Mouse (Mus musculus): Measurements from ENCODE around the gene Adam3. TPM values are rescaled to one million over a fixed set of nuclear protein-coding genes. Genes with fewer than 3 reads are reported as not detected.

Gene Adam3
- polyA plus RNA-seq (2015; fragmentation: Nextera tagmentation; extraction: Ambion mirVana), result not detected in 2 replicates

DNA sequence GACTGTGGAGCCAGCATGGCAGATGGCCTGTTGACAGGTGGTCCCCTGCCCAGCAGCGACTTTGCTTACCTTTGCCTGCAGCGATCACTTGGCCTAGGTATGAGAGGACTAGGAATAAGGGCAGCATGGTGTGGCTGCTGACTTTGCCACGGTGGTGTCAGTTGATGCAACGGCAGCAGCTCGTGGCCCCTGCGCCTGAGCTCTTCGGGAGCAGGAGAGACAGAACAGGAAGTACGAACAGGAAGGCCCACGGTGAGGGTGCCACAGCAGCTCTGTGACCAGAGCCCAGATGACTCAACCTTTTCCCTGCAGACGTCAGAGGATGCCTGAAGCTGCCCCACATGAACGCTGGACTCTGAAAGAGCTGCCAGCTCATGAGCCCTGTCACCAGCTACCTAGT lies at the start of gene Adam3:
Adam3 (minus strand) TSS at position 223 of the 400 bp plus-strand sequence.
- Histone ChIP-seq H3K4me2 (no peak within 1 kb of the TSS), H3K4me1 (no peaks in the 10 kb centered on the region), H3K27me3 (no peaks in the 10 kb centered on the region), H3K9ac (no peak within 1 kb of the TSS), H3K4me3 (no peak within 1 kb of the TSS), H3K9me3 (replicated peaks) (no peaks in the 10 kb centered on the region), H3K36me3 (ENCODE audit: poor library complexity, severe bottlenecking) (no peaks in the 10 kb centered on the region), H3K27ac (no peak within 1 kb of the TSS)
- 74% methylated on average over 11 of the region's 11 CpGs for WGBS
- no peak for ATAC-seq

DNA sequence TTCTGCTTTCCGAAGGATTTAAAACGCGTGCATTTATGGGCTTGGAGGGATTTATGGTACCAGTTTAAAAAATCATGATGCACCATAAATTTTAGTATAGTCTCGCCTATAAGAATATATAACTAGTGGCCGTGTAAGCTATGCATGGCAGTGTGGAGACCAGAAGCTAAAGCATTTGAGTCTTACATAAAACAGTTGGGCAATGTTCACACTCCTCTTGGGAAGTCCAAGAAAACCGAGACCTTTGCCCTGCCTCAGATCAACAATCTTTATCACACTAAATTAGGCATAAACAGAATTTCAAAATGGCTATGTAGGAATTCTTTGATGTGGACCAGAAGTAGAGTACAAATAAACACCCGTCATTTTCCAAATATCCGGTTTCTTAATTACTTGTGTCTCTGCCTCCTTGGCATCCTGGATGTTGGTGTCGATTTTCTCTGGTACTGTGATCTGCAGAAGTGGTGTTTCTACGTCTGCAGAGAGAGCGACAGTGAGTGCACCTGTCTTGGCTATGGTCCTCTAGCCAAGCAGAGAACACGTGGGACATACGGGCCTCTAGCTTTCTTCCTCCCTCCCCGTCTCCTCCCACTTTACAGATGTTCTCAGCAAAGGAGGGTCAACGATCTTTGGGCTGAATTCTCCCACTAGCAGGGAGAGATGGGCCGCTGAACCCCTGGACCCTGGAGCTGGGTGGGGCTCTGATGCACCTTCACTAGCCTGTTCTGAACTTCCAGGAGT lies 596 bp downstream of the Adam3 start:
- WGBS, result 74% methylated on average over 16 of the region's 16 CpGs
- no peak overlapping the region for H3K4me3 ChIP-seq

More for the DNA sequence above, 596 bp downstream of the Adam3 start:
- H3K9me3 ChIP-seq (replicated peaks), result no peaks in the 10 kb centered on the region
- no peaks in the 10 kb centered on the region for H3K36me3 ChIP-seq (ENCODE audit: poor library complexity, severe bottlenecking)
- H3K4me1 ChIP-seq, result no peaks in the 10 kb centered on the region
- H3K27me3 ChIP-seq, result no peaks in the 10 kb centered on the region
- H3K9ac ChIP-seq, result no peak overlapping the region
- no peak overlapping the region for H3K27ac ChIP-seq
- no peak overlapping the region for H3K4me2 ChIP-seq
- no peak for ATAC-seq

Other genes starting within 250 kb of the Adam3 start
- gene Adam5, start 98.5 kb upstream of the Adam3 start, polyA plus RNA-seq (2015; fragmentation: Nextera tagmentation; extraction: Ambion mirVana), result 0.26 TPM in 1 of 2 replicates, not detected in the other